Mouse (Mus musculus) kidney, postnatal 36 days (tissue): ENCODE measurements at regions not wholly inside any gene's neighbourhood (a gene's known extent, or its start where the extent isn't known, plus 50 kb on each side); places are given as distances from the start of the nearest gene placed in this dataset.
"Not testable (repeated sequence)": the region's sequence is repeated elsewhere in the genome, so short reads cannot be mapped to it uniquely, and the experiment has no call there.

Experiments used
- DNase-seq, 2 experiments: peaks; one replicate each; pipeline ENCODE4 v3.0.0; 2021 to 2022; ENCODE audit warnings: mixed read lengths in 2 of 2

GRCm38 (mm10) chrX:50501181-50501580, 72.9 kb upstream of the Olfr1324 start:
- no peak for DNase-seq

- DNase-seq: not testable (repeated sequence)
Observed at GRCm38 (mm10) chrX:50490477-50490967, 62.2 kb upstream of the Olfr1324 start.
